Mouse (Mus musculus) CH12.LX (cell line): ENCODE results near the gene D10Jhu81e.
A peak's percentile ranks its signal among the peaks of the same experiment; 100 is the strongest.

Experiments used
- CHD1 ChIP-seq: IDR thresholded peaks from 2 replicates; pipeline ENCODE4 v1.6.1; 2012; ENCODE audit warnings: low read depth, low read length, improper control_type of control experiment, inconsistent platforms
- CHD2 ChIP-seq: IDR thresholded peaks from 2 replicates; pipeline ENCODE4 v1.6.1; 2011; ENCODE audit warnings: low read length, improper control_type of control experiment
- CTCF ChIP-seq, 2 experiments: IDR thresholded peaks in 1 of 2; conservative IDR thresholded peaks in 1 of 2; 2 replicates each; pipeline ENCODE4 v1.5.1; 2011 to 2012; ENCODE audit warnings: low read depth in 2 of 2, low read length in 2 of 2, improper control_type of control experiment in 1 of 2, inconsistent platforms in 1 of 2, mild to moderate bottlenecking in 1 of 2, moderate library complexity in 1 of 2
- EP300 ChIP-seq: IDR thresholded peaks from 2 replicates; pipeline ENCODE4 v1.6.1; 2011; ENCODE audit warnings: low read length, improper control_type of control experiment
- HCFC1 ChIP-seq: IDR thresholded peaks from 2 replicates; pipeline ENCODE4 v1.6.1; 2012; ENCODE audit warnings: low read depth, mild to moderate bottlenecking, inconsistent platforms, low read length, improper control_type of control experiment
- POLR2A ChIP-seq: IDR thresholded peaks from 2 replicates; pipeline ENCODE4 v1.6.1; 2011; ENCODE audit warnings: low read depth, mild to moderate bottlenecking, improper control_type of control experiment, low read length
- RAD21 ChIP-seq: IDR thresholded peaks from 2 replicates; pipeline ENCODE4 v1.6.1; 2011; ENCODE audit warnings: low read depth, mild to moderate bottlenecking, low read length, improper control_type of control experiment, moderate library complexity
- UBTF ChIP-seq: IDR thresholded peaks from 2 replicates; pipeline ENCODE4 v1.6.1; 2012; ENCODE audit warnings: low read depth, mild to moderate bottlenecking, inconsistent platforms, low read length, improper control_type of control experiment, moderate library complexity

DNA sequence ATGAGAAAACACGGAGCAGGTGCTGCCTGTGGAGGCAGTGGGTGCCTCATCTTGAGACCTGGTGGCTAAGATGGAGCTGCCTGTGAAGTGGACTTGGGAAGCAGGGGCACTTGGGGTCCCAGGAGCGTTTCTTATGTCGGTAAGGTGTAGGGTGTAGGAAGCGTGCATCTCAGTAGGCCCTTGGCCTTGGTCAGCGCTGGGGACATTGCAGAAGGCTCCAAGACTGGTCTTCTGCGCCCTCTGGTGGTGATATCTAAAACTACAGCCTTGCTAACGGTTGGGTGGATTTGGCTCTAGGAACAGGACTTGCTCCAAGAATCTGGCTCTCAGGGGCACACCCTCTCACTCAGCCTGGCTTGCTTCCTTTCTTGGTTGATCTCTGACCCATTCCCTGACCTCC lies 9.7 kb downstream of the D10Jhu81e start:
- TF ChIP-seq CTCF (conservative IDR thresholded peaks at IDR 0.05 in 1 of 2, IDR thresholded peaks at IDR 0.05 in 1 of 2; ENCODE audit: low read depth in 2 of 2, low read length in 2 of 2) (peak; percentile 92 to 95), HCFC1 (no peak), POLR2A (no peak), EP300 (no peak), RAD21 (peak; percentile 93), CHD1 (no peak), CHD2 (no peak), UBTF (no peak)
